Mouse (Mus musculus): ENCODE data around the gene Gm16181.

GRCm38 (mm10) chr17:35239700-35240099, 19.1 kb downstream of the Gm16181 start:
- TF ChIP-seq CTCF (IDR thresholded peaks at IDR 0.05; ENCODE audit: low read depth, low read length) (no peak), EP300 (IDR thresholded peaks at IDR 0.05; ENCODE audit: insufficient read depth, low read depth, low read length) (no peak), POLR2A (IDR thresholded peaks at IDR 0.05; ENCODE audit: insufficient read depth, low read length) (no peak)

Data from ES-Bruce4 (cell line).